Mouse (Mus musculus) cerebellum, postnatal 10 days (tissue): ENCODE measurements at regions not wholly inside any gene's neighbourhood (a gene's known extent, or its start where the extent isn't known, plus 50 kb on each side); places are given as distances from the start of the nearest gene placed in this dataset.
A peak's percentile ranks its signal among the peaks of the same experiment; 100 is the strongest.

ENCODE experiments used
- DNase-seq, 2 experiments: peaks; one replicate each; pipeline ENCODE4 v3.0.0; 2021; ENCODE audit warnings: mixed read lengths in 2 of 2

DNA sequence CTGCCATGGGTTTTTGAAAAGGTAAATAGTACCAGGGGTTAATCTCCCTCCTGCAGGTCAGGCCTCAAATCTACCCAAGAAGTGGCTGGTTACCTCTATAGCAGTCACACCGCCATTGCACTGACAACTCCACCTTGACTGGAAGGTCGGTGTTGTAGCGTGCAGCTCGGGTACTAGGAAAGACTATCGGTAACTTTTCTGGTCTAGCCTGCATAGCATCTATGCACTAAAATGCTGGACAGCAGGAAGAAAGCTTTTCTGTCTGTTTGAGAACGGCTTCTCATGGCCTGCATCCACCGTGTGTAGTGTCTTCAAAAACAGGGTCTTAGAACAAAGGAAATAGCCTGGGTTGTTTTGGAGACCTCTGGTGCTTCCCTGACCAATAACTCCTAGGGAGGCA, 88.8 kb downstream of the Bms1 start:
- DNase-seq = no peak

DNA sequence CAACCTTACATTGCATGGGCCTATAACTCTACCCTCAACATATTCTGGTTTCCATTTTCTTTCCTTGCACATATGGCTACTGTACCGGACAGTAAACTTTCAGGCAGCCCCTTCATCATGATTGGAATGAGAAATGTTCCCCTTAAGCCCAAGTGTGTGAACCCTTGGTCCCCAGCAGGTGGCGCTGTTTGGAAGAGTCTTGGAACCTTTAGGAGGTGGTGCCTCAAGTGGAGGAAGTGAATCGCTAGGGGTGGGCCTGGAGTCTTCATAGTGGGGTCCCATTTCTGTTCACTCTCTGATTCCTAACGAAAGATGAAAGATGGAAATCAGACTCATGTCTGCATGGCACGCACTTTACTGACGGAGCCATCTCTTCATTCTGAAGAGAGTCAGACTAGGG, 91.8 kb downstream of the Bms1 start:
- no peak for DNase-seq

DNA sequence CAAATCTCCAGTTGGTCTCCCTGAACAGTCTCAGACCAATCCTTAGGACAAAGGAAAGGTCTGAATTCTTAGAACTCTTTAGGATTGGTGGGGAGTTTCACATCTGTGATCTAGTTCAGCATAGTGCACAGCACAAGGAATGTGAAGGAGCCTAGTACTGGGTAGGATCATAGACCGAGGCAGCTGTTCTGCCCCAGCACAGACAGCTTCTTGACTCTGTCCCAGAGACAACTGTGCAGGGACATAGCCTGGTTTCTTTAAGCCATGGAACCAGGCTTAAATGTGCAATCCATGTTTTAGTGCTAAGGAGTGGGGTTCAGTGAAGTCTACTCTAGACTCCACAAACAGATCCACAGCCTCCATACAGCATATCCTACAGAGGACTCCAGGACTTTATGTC, 93.6 kb downstream of the Bms1 start:
- DNase-seq = no peak

DNA sequence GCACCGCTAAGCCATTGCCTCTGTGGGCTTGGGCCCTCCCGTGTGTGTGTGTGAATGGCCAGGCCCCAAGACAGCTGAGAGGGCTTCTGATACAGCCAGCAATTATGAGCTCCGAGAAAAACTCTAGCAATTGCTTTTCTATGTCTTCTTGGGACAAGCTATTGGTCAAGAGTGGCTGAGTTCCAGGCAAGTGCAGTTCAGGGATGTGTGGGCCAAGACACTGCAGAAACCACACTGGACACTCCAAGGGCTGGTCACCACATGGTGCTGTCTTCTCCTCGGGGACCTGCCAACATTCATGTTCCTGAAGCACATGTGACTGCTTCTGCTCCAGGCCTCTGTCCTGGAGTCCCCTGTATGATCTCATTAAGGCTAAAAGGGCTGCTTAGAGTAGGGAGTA, 94.7 kb downstream of the Bms1 start:
- no peak for DNase-seq

DNA sequence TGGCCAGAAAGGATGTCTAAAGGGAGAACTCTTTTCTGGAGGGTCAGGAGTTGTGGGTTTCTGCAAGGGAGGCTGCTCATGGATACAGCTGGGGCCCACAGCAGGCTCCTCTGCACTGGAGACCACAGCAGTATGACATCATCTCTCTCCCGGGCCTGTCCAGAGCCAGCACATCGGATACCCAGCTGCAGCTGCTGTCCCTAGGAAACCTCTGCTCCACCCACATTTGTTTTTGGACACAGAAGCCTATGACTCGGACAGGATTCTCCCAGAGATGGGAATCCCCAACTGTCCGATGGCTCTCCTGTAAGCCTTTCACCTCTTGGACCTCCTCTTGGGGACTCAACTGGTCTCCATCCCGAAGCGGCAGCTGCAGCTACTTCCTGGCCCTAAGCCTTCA, 96.2 kb downstream of the Bms1 start:
- no peak for DNase-seq

DNA sequence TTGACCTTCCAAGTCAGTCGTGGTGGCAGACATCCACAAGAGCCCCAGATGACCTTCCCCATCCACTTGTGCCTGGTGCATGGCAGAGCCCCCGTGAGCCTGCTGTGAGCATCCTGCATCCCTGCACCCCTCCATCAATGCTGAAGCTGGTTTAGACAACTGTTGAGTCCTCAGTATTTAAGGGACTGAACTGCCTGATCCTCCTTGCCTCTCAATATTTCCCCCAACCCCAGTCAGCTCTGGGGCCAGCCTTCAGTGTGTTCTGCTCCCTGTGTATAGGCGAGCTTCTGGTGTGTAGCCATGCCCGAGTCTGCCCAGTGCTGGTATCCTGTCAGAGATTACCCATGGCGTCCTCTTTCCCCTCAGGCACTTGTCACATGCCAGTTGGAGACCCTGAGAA, 96.6 kb downstream of the Bms1 start:
- DNase-seq = no peak

DNA sequence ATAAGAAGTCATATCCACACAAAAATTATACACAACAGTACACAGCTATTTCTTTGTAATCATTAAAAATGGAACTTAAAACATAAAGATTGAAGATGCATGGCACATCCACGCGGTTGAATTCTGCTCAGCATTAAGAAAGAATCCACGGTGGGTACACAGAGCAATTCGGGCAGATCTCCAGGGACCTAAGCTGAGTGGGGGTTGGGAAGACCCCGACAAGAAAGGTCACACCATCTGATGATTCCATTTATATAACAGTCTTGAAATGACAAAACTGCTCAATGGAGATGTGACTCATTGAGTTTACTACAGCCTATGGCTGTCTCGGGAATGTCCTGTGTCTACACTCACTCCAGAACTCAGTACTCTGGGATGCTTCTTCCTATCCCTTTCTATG, 97.2 kb downstream of the Bms1 start:
- DNase-seq = no peak

DNA sequence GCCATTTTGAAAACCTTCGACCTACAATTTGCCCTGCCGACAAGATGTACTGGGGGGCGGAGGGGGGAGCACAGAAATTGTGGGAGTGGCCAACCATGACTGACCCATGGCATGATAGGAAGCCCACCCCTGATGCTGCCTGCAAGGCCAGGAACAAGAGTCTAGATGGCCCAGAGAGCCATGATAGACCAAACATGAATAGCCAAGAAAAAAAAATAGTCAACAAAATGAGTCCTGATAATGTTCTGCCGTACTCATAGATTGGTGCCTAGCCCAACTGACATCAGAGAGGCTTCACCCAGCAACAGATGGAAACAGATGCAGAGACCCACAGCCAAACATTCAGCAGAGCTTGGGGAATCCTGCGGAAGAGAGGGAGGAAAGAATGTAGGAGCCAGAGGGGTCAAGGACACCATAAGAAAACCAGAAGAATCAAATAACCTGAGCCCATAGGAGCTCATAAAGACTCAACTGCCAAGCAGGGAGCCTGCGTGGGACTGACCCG, 99.2 kb downstream of the Bms1 start:
- DNase-seq = no peak

DNA sequence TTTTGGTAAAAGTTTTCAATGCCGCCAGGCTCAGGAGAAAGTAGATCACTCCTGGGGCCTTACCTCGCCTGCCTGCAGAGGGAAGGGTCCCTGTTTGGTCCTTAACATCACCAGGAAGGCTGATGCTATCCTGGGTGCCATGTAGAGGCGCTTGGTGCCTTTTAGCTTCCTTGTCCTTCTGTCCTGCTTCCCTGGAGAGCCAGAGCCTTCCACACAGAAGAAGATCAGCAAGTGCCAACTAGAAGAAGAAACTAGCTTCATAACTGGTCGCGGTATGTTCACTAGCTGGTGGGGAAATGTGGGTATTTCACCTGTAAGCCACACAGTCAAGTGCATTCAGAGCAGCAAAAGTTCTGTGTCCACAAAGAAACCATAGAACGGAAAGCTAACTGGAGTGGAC, 103.4 kb downstream of the Bms1 start:
- no peak for DNase-seq

DNA sequence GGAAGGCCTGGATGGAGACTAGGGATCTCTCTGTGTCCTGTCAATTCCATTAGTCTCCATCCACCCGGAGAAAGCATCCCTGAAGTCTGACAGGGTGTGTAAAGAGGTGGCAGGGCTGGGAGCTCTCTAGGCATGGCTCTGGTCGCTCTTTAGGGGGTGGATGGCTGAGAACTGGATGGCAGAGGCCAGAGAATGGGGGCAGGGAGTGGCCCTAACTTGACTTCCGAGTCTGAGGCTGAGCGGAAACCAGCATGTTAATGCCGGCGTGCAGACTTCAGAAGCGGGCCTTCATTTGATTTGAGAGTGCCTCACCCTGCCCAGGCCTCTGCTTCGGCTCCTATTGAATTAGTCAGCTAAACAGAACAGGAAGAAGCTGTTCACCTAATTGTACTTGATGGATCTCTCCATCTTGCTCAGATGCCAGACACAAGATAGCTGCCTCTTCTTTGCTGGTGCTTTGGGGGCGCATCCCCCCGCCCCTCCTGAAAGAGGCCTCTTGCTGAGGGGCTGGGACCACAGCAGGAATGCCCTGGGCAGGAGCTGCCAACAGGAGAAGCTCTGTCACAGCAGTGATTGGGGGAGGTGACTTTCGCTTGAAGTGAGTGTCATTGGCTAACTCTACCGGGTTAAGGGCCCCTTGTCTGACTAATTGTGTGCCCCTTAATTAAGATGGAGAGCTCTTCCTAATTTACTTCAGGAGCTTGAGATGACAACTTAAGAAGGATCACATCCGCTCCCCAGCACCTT, 104.2 kb downstream of the Bms1 start:
- no peak for DNase-seq

DNA sequence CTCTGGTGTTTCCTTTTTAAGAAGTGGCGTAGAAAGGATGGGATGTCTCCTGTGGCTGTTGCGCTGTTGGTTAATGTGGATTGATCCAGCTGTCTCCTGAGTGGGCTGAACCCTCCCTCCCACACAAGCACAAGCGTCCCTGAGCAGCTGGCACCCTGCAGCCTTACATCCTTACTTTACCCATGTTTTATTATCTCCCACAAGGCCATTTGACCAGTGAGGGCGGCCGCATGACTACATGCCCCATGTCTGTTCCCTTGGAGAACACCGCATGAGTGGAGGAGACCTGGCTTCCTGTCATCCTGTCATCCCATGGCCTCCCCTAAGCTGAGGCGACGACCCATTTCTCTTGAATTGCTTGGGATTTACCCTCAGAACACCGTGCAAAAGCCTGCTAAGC, 108.2 kb downstream of the Bms1 start:
- DNase-seq = no peak

DNA sequence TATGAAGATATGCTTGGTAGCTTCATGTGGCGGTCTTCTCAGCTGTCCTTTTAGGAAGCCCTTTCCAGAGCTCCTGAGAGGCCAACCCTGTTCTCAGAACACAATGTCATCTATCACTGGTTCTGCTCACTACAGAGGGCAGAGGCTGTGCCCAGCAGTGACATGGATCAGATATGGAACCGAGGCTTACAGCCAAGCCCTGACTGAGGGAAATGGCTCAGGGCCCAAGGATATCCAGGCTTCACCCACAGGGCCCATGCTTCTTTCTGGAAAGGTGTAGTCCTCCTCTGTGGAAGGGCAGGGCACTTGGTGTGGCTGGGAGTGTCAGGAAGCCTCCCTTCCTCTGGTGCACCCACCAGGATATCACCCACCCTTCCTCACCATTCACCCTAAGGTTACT, 109.4 kb downstream of the Bms1 start:
- peak; percentile 37 to 39 for DNase-seq

DNA sequence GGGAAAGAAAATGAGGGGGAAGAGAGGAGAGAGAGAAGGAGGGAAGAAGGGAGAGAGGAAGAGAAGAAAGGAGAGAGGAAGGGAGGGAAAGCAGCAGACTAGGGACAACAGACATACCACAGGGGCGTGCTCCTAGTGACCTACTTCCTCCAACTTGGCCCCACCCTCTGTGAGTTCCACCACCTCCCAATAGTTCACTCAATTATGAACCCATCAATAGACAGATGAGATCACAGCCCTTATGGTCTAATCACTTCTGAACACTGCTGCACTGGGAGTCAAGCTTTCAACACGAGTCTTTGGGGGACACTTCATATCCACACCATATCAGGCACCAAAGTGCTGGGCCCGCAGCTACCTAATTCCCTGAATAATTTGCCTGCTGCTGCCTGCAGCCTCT, 110.7 kb downstream of the Bms1 start:
- DNase-seq = no peak

DNA sequence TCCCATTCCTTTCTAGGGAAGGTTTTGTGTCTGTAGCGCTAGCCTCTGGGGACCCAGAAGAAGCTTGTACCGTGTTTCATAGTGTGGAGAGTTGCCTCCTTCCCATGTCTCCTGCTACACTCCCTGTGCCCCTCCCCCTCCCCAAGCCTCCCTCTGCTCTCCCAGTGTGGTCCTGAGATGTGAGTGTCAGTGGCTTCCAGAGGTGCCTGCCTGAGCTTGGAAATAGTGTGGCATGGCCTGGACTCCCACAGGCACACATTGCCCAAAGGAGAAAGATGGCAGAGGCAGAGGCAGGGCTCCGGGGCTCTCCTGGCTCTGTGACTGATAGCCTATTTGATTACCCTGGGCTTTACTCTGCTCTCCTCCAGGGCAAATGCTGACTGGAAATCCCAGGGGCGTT, 110.0 kb upstream of the Ret start:
- no peak for DNase-seq

DNA sequence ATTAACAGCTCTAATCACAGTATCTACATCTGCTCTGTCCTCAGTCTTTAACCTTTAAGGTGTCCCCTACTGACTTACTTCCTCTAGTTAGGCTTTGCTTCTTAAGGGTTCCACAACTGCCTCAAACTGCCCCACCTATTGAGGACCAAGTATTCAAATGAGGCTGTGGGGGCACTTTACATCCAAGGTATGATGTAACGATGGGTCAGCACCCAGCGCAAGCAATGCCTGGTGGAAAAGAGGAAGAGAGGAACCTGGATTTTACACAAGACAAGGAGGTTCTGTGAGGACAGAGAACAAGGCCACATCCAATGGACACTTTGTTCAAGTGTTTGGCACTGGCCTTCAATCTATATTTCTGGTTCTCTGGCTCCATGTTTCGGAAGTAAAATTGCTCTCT, 107.7 kb upstream of the Ret start:
- DNase-seq = no peak

DNA sequence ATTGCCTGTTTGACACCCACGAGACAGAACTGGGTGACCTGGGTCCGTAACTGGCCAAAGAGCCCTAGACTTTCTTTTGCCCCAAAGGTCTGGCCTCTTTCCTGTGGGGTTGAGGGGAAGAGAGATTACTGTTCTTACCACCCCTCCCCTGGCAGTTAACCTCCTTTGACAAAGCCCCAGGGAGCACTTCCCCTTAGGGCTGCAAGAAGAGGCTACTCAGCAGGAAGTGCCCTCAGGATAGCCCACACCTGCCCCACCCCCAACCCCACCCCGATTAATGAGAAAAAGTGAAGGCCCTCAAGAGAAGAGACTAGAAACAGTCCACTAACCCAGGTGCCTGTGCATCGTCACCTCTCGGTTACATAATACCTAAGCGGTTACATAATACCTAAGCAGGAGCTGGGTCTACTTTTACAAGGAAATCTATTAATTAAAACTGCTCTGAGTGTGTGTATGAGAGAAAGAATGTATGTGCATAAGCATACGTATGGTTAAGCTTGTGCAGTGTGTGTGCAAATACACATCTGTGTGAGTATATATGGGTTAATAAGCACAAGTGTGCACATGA, 105.3 kb upstream of the Ret start:
- DNase-seq = no peak

DNA sequence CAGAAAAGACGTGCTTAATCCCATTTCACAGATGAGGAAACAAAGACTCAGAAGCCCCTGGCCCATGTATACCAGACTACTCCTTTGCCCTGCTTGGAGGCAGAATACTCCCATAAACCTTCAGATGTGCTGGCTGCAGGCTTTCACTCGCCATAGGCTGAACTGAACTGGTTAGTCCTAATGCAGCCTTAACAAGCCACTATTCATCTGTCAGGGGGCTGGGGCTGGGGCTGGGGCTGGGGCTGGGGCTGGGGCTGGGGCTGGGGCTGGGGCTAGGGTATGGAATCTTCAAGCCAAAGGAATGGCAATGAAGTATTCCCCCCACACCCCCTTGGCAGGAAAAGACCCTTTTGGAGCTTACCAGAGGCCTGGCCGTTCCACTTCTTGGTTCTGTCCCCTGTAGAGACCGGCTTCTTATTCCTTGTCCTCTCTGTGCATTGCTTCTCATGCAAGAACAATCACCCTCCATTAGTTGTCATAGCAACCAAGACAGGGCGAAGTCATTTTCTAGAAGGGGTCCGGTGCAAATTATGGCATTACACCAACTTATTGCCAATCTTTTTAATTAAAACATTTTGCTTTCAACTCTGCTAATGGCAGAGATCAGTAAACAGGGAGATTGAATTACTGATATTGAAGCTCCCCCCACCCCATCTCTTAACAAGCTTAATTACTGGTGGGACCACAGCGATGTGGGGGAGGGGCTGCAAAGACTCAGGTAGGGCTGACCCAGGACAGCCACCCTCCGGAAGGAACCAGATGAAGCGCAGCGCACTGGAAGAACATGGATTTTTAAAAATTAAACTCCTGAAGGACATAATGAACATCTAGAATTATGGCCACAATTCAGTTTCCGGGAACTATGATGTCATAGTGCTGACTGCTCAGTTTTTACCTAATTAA, 104.6 kb upstream of the Ret start:
- peak; percentile 29 to 32 for DNase-seq

DNA sequence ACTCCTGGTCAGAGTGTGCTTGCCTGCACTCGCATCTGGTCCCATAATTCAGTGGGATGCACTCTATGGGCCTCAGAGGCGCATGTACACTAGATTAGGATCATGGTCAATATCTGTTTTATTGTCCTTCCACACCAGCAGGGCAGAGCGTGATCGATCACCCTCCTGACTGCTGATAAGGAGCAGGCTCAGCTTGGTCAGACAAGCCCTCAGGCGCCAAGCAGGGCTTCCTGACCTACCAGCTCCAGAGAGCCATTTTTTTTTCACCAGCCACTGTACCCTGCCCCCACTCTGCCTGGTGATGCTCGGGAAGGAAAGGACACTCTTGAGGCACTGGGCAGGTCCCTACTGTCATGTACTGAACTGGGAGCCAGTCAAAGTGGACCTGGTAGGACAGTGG, 103.3 kb upstream of the Ret start:
- no peak for DNase-seq

DNA sequence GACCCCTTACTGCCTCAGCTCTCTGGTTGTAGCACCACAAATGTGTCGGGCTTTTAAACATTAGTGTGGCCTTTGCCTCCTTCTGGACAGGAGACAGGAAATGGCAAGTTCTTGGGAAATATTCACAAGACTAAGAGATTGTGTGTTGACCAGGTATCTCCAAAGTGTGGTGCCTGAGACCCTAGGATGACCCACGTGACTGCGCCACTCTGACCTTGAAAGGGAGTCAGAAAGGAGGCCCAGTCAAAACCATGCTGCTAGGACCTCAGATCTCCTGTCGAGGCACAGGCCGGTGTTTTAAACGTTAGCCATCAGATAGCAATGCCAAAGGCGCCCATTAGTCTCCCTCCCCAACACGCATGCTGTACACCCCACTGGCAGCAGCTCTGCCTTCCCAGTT, 100.1 kb upstream of the Ret start:
- DNase-seq = no peak

DNA sequence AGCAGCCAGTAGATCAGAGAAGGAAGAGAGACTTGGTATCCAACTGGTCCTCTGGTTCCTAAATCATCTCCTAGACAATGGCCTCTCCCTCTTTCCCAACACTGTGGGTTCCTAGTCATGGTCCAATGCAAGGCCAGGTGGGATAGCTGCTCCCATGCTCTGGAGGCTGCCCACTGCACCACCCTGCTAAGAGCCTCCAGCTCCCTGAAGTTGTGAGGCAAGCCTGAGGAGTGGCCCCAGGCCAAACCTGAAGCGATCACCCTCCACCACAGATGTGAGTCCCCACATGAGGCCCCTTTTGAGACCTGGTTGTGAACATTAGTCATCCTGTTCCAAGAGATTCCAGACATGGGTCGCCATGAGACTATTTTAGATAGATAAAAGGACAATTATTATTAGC, 96.5 kb upstream of the Ret start:
- DNase-seq = no peak

DNA sequence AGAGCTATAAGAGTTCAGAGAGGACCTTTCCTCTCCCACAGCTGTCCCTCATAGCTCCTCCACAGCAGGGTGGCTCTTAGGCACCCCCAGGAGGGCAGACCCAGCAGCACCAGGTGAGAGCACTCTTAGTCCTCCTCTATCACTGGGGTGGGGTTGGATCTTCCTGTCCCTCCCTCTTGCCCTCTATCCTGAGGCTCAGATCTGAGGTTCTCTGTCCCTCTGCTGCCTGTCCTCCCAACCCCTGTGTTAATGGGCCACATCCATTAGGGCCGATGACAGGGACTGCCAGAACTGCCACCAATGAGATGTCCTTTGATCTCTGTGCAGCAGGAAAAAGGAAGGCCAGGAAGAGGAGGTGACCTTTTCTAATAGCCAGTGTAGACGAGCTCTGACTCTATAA, 95.4 kb upstream of the Ret start:
- no peak for DNase-seq

DNA sequence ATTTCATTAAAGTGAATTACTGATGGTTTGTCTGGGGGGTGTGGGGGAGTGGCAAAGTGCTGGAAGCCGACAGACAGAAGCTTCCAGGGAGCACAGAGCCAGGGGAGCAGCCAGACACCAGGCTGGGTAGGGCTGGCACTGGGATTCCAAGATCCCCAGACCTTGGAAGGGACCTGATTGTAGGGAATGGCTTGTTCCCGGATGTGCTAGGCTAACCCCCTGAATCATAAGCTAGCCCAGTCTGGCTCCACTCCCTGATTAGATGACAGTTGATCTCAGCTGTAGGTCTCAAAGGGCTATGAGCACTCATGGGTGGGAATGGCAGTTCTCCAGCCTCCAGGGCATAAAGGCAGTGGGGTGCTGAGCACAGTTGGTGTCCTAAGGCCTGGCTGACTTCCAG, 94.8 kb upstream of the Ret start:
- DNase-seq = peak; percentile 19 to 21

DNA sequence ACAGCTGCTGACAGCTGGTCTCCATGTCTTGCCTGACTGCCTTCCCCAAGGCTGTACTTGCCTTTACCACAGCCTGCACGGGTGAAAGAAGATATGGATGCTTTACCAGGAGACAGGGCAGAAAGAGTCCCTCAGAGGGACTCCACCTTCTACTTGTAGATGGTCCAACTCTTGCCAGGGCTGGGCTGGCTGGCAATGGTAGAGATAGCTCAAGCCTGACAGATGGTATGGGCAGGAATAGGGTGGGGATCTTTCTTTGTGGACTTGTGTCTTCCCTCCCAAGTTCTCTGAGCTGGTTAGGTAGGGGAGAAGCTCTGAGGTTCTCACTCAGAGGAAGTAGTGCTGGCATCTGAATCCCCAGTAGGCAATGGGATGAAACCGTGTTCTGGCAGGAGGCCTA, 93.9 kb upstream of the Ret start:
- peak in 1 of 2 experiments; percentile 31 for DNase-seq

DNA sequence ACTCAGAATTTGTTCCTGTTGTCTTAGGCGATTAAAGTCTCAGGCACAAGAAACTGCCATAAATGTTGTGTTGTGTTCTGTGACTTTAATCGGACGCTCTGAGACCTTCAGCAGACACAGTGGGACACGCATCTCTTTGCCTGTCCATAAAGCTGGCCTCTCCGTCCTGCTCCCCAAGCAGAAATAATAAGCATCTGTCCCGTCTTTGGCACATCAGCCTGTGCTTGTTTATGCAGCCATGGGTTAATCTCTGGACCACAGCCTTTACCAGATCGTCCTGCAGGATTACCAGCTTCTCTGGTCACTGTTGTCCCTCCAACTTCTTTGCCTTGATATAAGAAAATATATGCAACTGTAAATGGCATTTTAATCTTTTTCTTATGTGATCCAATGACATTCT, 87.7 kb upstream of the Ret start:
- peak; percentile 71 to 78 for DNase-seq
